Mouse (Mus musculus) liver, postnatal 0 days (tissue): ENCODE results near the gene Zc3hav1. TPM values are rescaled to one million over a fixed set of nuclear protein-coding genes. Genes with fewer than 3 reads are reported as not detected.

Experiments
- ATAC-seq: fragments of 200-750 bp; cut with Nextera tagmentation; 2 replicates; pipeline ENCODE4 v1.8.0; 2017; ENCODE audit warnings: mild to moderate bottlenecking, moderate library complexity
- DNase-seq: peaks from one replicate; pipeline ENCODE4 v3.0.0-alpha.2; 2016
- H3K27ac ChIP-seq: fragments of 300-500 bp; sonication (generic); 2 replicates; pipeline ENCODE4 v1.5.1; 2014; ENCODE audit warnings: antibody characterized with exemption, moderate library complexity, mild to moderate bottlenecking, low read depth
- H3K27me3 ChIP-seq: fragments of 300-500 bp; sonication (generic); 2 replicates; pipeline ENCODE4 v1.6.1; 2014; ENCODE audit warnings: low read length, control low read depth, mixed read lengths; ENCODE audit not compliant: insufficient read depth
- H3K36me3 ChIP-seq: fragments of 300-500 bp; sonication (generic); replicated peaks from 2 replicates; pipeline ENCODE4 v1.6.1; 2014; ENCODE audit warnings: mild to moderate bottlenecking, control low read depth, low read length, moderate library complexity, mixed read lengths; ENCODE audit not compliant: insufficient read depth
- H3K4me1 ChIP-seq: fragments of 300-500 bp; sonication (generic); 2 replicates; pipeline ENCODE4 v1.6.1; 2014; ENCODE audit warnings: antibody characterized with exemption, mild to moderate bottlenecking, control low read depth; ENCODE audit not compliant: insufficient read depth
- H3K4me2 ChIP-seq: fragments of 300-500 bp; sonication (generic); 2 replicates; pipeline ENCODE4 v1.6.1; 2014; ENCODE audit warnings: low read depth, mild to moderate bottlenecking, low read length, moderate library complexity, mixed read lengths
- H3K4me3 ChIP-seq: fragments of 300-500 bp; sonication (generic); 2 replicates; pipeline ENCODE4 v1.5.1; 2014; ENCODE audit warnings: low read depth, low read length
- H3K9ac ChIP-seq: fragments of 300-500 bp; sonication (generic); replicated peaks from 2 replicates; pipeline ENCODE4 v1.6.1; 2014; ENCODE audit warnings: mild to moderate bottlenecking, moderate library complexity
- H3K9me3 ChIP-seq: fragments of 300-500 bp; sonication (generic); 2 replicates; pipeline ENCODE4 v1.6.1; 2016; ENCODE audit warnings: mild to moderate bottlenecking, control low read depth, low read length, mixed read lengths
- CTCF ChIP-seq: sonication (generic); IDR thresholded peaks from 2 replicates; pipeline ENCODE4 v1.5.1; 2016; ENCODE audit warnings: antibody characterized with exemption, low read depth
- EP300 ChIP-seq: IDR thresholded peaks from 2 replicates; pipeline ENCODE4 v1.6.1; 2016; ENCODE audit warnings: antibody characterized with exemption, low read depth, mild to moderate bottlenecking
- WGBS: fragments of 180-500 bp; shearing (Covaris S2); extraction: QIAGEN DNeasy Blood & Tissue Kit; methylation state at CpG from one replicate; pipeline ENCODE4 v1.1.7; 2014; ENCODE audit not compliant: insufficient replicate concordance; 5-methylcytosine and 5-hydroxymethylcytosine counted together
- polyA plus RNA-seq: library from polyadenylated mRNA; unstranded; fragments of >200 nt; fragmentation: Nextera tagmentation; extraction: Ambion mirVana; gene quantifications from 2 replicates; pipeline ENCODE4 v1.2.1, GENCODE M21; 2015

Gene Zc3hav1
- polyA plus RNA-seq, 1 experiment from 2014 or later, result 16.6 TPM

DNA sequence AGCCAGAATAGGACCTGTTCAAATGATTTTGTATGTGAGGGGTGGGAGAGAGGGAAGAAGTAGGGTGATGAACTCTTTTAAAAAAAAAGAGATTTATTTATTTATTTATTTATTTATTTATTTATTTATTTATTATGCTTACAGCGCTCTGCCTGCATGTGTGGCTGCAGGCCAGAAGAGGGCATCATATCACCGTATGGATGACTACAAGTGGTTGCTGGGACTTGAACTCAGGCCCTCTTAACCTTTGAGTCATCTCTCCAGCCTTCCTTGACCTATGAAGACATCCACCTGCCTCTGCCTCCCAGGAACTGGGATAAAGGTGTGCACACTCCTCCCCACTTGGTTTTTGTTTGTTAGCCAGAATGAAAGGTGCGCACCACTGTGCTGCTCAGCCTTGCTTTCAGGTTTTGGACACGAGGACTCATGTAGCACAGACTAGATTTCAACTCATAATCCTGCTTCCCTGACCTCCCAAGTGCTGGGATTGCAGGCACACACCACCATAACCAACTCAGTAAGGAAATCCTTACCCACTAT is 17.2 kb downstream of the Zc3hav1 start:
- TF ChIP-seq EP300 (no peak), CTCF (peak; percentile 55)
- H3K4me1 ChIP-seq, result peaks cover 26% of the 10 kb centered on the region
- H3K27ac ChIP-seq, result no peak overlapping the region
- no peak overlapping the region for H3K4me3 ChIP-seq
- H3K36me3 ChIP-seq, result peaks cover 73% of the 10 kb centered on the region
- H3K27me3 ChIP-seq, result no peaks in the 10 kb centered on the region
- no peak overlapping the region for H3K9ac ChIP-seq
- no peak for DNase-seq
- no peak overlapping the region for H3K4me2 ChIP-seq
- WGBS, result 85% methylated on average over 4 of the region's 4 CpGs
- H3K9me3 ChIP-seq, result no peaks in the 10 kb centered on the region
- no peak for ATAC-seq

DNA sequence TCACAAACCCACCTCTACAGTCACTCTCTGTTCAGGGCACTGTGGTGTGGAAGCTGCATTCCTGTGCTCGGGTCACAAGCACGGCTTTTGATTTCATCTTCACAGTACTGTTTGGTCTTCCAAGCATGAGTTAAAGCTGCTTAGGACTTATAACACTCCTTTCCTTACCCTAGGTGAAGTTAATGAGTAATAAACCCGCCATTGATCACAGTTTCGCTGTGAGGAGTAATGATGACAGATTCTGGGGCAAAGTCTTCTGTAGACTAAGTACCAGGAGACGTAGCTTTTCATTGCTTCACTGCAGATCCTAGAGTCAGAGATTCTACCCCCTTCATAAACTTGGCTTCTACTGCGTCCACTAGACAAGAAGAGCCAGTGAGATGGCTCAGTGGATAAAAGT is 19.1 kb downstream of the Zc3hav1 start:
- H3K9me3 ChIP-seq, result no peaks in the 10 kb centered on the region
- no peak overlapping the region for H3K4me3 ChIP-seq
- WGBS, result 63% methylated on average over 6 of the region's 6 CpGs
- peaks cover 16% of the 10 kb centered on the region for H3K4me1 ChIP-seq
- peaks cover 88% of the 10 kb centered on the region for H3K36me3 ChIP-seq
- no peak for TF ChIP-seq CTCF
- TF ChIP-seq EP300, result no peak
- no peak overlapping the region for H3K9ac ChIP-seq
- DNase-seq, result no peak
- H3K27ac ChIP-seq, result peak overlapping the region; percentile 49
- H3K4me2 ChIP-seq, result 0 out of 2 replicates have a peak overlapping the region, but pooled peaks have one; percentile 31
- H3K27me3 ChIP-seq, result no peaks in the 10 kb centered on the region
- ATAC-seq, result peak; percentile 50

DNA sequence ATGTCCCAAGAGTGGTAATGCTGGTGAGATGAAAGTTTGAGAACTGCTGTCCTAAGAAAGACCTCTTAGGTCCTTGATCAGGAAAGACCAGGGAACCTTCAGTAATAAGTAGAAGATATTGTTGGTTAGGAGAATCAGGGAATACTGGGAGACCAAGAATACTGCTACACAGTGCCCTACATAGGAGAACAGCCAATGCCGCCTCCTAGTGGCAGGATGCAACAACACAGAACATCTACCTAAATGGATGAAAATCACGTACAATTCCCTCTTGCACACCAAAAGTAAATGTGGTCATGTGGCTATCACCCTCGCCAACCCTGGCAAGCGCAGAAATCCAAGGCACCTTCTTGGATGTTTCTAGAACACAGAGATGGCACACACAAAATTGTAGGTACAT is 27.8 kb downstream of the Zc3hav1 start:
- WGBS, result 70% methylated on average over 4 of the region's 4 CpGs
- Histone ChIP-seq H3K4me3 (no peak overlapping the region), H3K9me3 (no peaks in the 10 kb centered on the region), H3K9ac (no peak overlapping the region), H3K4me2 (no peak overlapping the region), H3K4me1 (no peaks in the 10 kb centered on the region), H3K36me3 (peaks cover 87% of the 10 kb centered on the region), H3K27me3 (no peaks in the 10 kb centered on the region), H3K27ac (no peak overlapping the region)
- ATAC-seq, result no peak
- peak; percentile 58 for DNase-seq
- TF ChIP-seq EP300 (no peak), CTCF (peak; percentile 81)

GRCm38 (mm10) chr6:38320621-38321020 is 33.8 kb downstream of the Zc3hav1 start:
- peaks cover 91% of the 10 kb centered on the region for H3K36me3 ChIP-seq
- TF ChIP-seq EP300, result no peak
- no peak for TF ChIP-seq CTCF
- no peaks in the 10 kb centered on the region for H3K27me3 ChIP-seq
- WGBS, result 83% methylated on average over 9 of the region's 9 CpGs
- H3K4me3 ChIP-seq, result no peak overlapping the region
- H3K4me1 ChIP-seq, result 0 out of 2 replicates have a peak, but pooled peaks cover 4% of the 10 kb centered on the region
- no peak overlapping the region for H3K4me2 ChIP-seq
- DNase-seq, result no peak
- no peak overlapping the region for H3K9ac ChIP-seq
- no peak for ATAC-seq
- peaks cover 3% of the 10 kb centered on the region; the same call in 1 of the 2 replicates for H3K9me3 ChIP-seq
- no peak overlapping the region for H3K27ac ChIP-seq

- Histone ChIP-seq H3K36me3 (peaks cover 92% of the 10 kb centered on the region), H3K4me1 (0 out of 2 replicates have a peak, but pooled peaks cover 4% of the 10 kb centered on the region), H3K4me3 (no peak overlapping the region), H3K27me3 (no peaks in the 10 kb centered on the region), H3K9me3 (peaks cover 1% of the 10 kb centered on the region; the same call in 1 of the 2 replicates), H3K9ac (no peak overlapping the region), H3K27ac (peak overlapping the region; percentile 68), H3K4me2 (peak overlapping the region; percentile 37)
- peak; percentile 82 for DNase-seq
- TF ChIP-seq EP300, result peak; percentile 93
- no peak for TF ChIP-seq CTCF
- 91% methylated on average over 4 of the region's 4 CpGs for WGBS
- ATAC-seq, result peak; percentile 76
These were observed 38.4 kb downstream of the Zc3hav1 start for GRCm38 (mm10) chr6:38316050-38316449.

GRCm38 (mm10) chr6:38309741-38310140 is 44.7 kb downstream of the Zc3hav1 start:
- H3K9ac ChIP-seq, result no peak overlapping the region
- no peak for ATAC-seq
- H3K36me3 ChIP-seq, result peaks cover 97% of the 10 kb centered on the region
- H3K27me3 ChIP-seq, result no peaks in the 10 kb centered on the region
- no peaks in the 10 kb centered on the region for H3K4me1 ChIP-seq
- no peak for DNase-seq
- no peak overlapping the region for H3K4me2 ChIP-seq
- H3K4me3 ChIP-seq, result no peak overlapping the region
- TF ChIP-seq EP300, result no peak
- no peak for TF ChIP-seq CTCF
- H3K27ac ChIP-seq, result no peak overlapping the region
- 0 out of 2 replicates have a peak, but pooled peaks cover 2% of the 10 kb centered on the region for H3K9me3 ChIP-seq
